Mouse (Mus musculus): Measurements from ENCODE around the gene Tmprss3. TPM values are rescaled to one million over a fixed set of nuclear protein-coding genes. Genes with fewer than 3 reads are reported as not detected.

The Tmprss3 gene
- polyA plus RNA-seq, 1 experiment, result 0.19 TPM

DNA sequence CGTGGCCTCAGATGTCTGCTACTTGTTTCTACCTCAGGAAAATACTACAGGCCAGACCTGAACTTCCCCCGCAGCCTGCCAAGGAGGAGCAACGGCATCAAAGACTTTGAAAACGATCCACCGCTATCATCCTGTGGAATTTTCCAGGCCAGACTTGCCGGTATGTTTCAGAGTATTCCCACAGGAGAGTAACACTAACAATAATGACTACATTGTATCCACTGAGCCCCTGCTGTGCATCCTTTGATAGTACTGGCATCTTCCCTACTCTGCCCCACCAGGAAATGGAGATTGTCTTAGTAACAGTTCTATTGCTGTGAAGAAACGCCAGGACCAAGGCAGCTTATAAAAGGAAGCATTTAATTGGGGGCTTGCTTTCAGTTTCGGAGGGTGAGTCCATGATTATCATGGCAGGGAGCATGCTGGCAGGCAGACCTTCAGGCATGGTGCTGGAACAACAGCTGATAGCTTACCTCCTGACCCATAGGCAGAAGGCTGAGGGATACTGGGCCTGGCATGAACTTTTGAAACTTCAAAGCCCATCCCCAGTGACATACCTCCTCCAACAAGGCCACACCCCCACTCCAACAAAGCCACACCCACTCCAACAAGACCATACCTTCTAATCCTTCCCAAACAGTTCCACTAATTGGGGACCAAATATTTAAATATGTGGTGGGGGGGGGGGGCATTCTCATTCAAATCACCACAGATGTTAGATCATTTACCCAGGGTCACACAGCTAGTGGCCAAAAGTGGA, 33.7 kb upstream of the Tmprss3 start:
- H3K4me3 ChIP-seq (ENCODE audit: extremely low read depth, insufficient read depth, insufficient read length), result no peak overlapping the region
- H3K4me1 ChIP-seq (ENCODE audit: control insufficient read depth, insufficient read depth, insufficient read length), result no peaks in the 10 kb centered on the region
- peaks cover 3% of the 10 kb centered on the region; the same call in 1 of the 2 replicates for H3K36me3 ChIP-seq (ENCODE audit: control insufficient read depth, insufficient read depth, low read length)
- TF ChIP-seq CTCF (IDR thresholded peaks at IDR 0.05; ENCODE audit: extremely low read depth, insufficient read depth, insufficient read length, insufficient replicate concordance) (no peak), POLR2A (IDR thresholded peaks at IDR 0.05; ENCODE audit: low read depth, low read length) (no peak)
- 90% methylated on average over 8 of the region's 8 CpGs for WGBS
- no peak overlapping the region for H3K27ac ChIP-seq (ENCODE audit: insufficient read depth, low read length)
- no peaks in the 10 kb centered on the region for H3K27me3 ChIP-seq (ENCODE audit: control insufficient read depth, insufficient read depth, low read length)
- no peak for DNase-seq (ENCODE audit: low read depth in 1 of 2, low spot score in 2 of 2)

DNA sequence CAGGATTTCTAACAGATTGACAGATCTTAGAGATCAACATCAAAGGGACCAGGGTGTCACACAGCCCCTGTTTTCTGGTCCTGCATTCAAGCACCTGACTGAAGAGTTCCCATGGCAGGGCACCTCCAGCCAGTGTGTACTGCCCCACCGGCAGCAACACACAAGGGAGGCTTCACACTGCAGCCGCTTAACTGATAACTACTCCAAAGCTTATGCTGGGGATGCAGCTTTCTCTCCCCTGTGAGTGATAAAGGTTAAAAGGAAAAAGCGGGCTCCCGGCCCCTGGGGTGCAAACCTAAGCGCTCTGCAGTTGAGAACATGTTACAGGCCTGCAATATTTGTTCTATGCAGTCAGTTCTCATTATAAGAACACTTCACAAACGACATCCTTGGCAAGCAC, 33.0 kb upstream of the Tmprss3 start:
- DNase-seq (ENCODE audit: low read depth in 1 of 2, low spot score in 2 of 2), result no peak
- H3K4me3 ChIP-seq (ENCODE audit: extremely low read depth, insufficient read depth, insufficient read length), result no peak overlapping the region
- no peak overlapping the region for H3K27ac ChIP-seq (ENCODE audit: insufficient read depth, low read length)
- WGBS, result 89% methylated on average over 6 of the region's 6 CpGs
- TF ChIP-seq POLR2A (IDR thresholded peaks at IDR 0.05; ENCODE audit: low read depth, low read length), result no peak
- TF ChIP-seq CTCF (IDR thresholded peaks at IDR 0.05; ENCODE audit: extremely low read depth, insufficient read depth, insufficient read length, insufficient replicate concordance), result no peak
- peaks cover 3% of the 10 kb centered on the region; the same call in 1 of the 2 replicates for H3K4me1 ChIP-seq (ENCODE audit: control insufficient read depth, insufficient read depth, insufficient read length)
- H3K36me3 ChIP-seq (ENCODE audit: control insufficient read depth, insufficient read depth, low read length), result peaks cover 3% of the 10 kb centered on the region; the same call in 1 of the 2 replicates
- H3K27me3 ChIP-seq (ENCODE audit: control insufficient read depth, insufficient read depth, low read length), result no peaks in the 10 kb centered on the region

DNA sequence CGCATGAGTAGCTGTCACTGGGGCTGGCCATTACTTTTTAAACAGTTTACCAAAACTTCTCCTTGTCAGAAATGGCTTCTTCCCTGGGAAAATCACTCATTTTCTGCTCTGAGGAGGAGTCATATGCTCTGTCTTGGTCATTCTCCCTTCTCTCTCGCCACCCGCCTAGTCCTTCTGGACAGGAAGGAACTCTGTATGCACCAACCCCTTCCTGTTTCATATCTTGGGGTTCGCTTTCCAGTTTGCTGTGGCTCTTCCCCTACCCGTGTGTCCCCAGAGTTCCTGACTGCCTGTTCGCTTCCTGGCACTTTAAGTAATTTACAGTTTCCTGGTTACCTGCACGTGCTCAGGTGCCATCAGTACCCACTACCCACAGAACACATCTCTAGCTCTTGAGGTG, 28.2 kb upstream of the Tmprss3 start:
- TF ChIP-seq CTCF (IDR thresholded peaks at IDR 0.05; ENCODE audit: extremely low read depth, insufficient read depth, insufficient read length, insufficient replicate concordance) (no peak), POLR2A (IDR thresholded peaks at IDR 0.05; ENCODE audit: low read depth, low read length) (no peak)
- Histone ChIP-seq H3K4me1 (ENCODE audit: control insufficient read depth, insufficient read depth, insufficient read length) (peaks cover 42% of the 10 kb centered on the region; the same call in 1 of the 2 replicates), H3K36me3 (ENCODE audit: control insufficient read depth, insufficient read depth, low read length) (no peaks in the 10 kb centered on the region), H3K4me3 (ENCODE audit: extremely low read depth, insufficient read depth, insufficient read length) (no peak overlapping the region), H3K27ac (ENCODE audit: insufficient read depth, low read length) (no peak overlapping the region), H3K27me3 (ENCODE audit: control insufficient read depth, insufficient read depth, low read length) (no peaks in the 10 kb centered on the region)
- WGBS, result 32% methylated on average over 7 of the region's 7 CpGs
- DNase-seq (ENCODE audit: low read depth in 1 of 2, low spot score in 2 of 2), result no peak

DNA sequence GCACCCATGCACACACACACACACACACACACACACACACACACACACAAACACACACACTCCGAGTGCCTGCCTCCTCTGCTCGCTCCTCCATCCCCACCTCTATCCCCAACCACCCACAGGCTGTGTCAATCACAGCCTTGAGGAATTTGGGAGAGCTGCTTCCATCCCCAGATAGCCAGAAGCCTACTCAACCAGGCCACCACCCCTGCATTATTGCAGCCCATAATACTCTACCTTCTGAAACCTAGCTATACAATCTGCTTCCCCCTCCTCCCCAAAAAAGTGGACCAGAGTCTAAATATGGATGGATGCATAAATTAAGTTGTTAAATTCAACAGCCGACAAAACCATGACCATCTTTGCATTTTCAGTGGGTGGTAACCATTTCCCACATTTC, 27.6 kb upstream of the Tmprss3 start:
- 42% methylated on average over 3 of the region's 3 CpGs for WGBS
- Histone ChIP-seq H3K4me3 (ENCODE audit: extremely low read depth, insufficient read depth, insufficient read length) (no peak overlapping the region), H3K36me3 (ENCODE audit: control insufficient read depth, insufficient read depth, low read length) (no peaks in the 10 kb centered on the region), H3K27me3 (ENCODE audit: control insufficient read depth, insufficient read depth, low read length) (no peaks in the 10 kb centered on the region), H3K4me1 (ENCODE audit: control insufficient read depth, insufficient read depth, insufficient read length) (peaks cover 42% of the 10 kb centered on the region; the same call in 1 of the 2 replicates), H3K27ac (ENCODE audit: insufficient read depth, low read length) (no peak overlapping the region)
- TF ChIP-seq CTCF (IDR thresholded peaks at IDR 0.05; ENCODE audit: extremely low read depth, insufficient read depth, insufficient read length, insufficient replicate concordance) (no peak), POLR2A (IDR thresholded peaks at IDR 0.05; ENCODE audit: low read depth, low read length) (no peak)
- no peak for DNase-seq (ENCODE audit: low read depth in 1 of 2, low spot score in 2 of 2)

DNA sequence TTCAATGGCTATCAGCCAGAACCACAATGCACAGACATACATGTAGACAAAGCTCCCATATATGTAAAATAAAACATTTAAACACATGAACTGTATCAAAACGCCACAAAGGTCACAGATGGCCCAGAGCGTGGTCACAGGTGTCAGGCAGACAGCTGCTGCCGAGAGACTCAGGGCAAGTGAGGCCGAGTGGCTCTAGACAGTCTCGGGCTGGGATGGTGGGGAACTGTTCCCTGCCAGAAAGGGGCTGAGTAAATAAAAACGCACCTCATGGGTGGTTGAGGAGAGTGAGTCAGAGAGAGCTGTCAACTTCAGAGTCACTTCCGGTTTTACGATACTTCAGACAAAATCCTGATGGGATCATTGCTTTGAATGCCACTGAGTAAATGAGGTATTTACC, 25.8 kb upstream of the Tmprss3 start:
- H3K27ac ChIP-seq (ENCODE audit: insufficient read depth, low read length), result peak overlapping the region; percentile 31; the same call in 1 of the 2 replicates
- H3K36me3 ChIP-seq (ENCODE audit: control insufficient read depth, insufficient read depth, low read length), result no peaks in the 10 kb centered on the region
- peaks cover 42% of the 10 kb centered on the region; the same call in 1 of the 2 replicates for H3K4me1 ChIP-seq (ENCODE audit: control insufficient read depth, insufficient read depth, insufficient read length)
- 18% methylated on average over 8 of the region's 8 CpGs for WGBS
- no peak overlapping the region for H3K4me3 ChIP-seq (ENCODE audit: extremely low read depth, insufficient read depth, insufficient read length)
- TF ChIP-seq CTCF (IDR thresholded peaks at IDR 0.05; ENCODE audit: extremely low read depth, insufficient read depth, insufficient read length, insufficient replicate concordance), result no peak
- no peak for TF ChIP-seq POLR2A (IDR thresholded peaks at IDR 0.05; ENCODE audit: low read depth, low read length)
- DNase-seq (ENCODE audit: low read depth in 1 of 2, low spot score in 2 of 2), result no peak
- H3K27me3 ChIP-seq (ENCODE audit: control insufficient read depth, insufficient read depth, low read length), result no peaks in the 10 kb centered on the region

DNA sequence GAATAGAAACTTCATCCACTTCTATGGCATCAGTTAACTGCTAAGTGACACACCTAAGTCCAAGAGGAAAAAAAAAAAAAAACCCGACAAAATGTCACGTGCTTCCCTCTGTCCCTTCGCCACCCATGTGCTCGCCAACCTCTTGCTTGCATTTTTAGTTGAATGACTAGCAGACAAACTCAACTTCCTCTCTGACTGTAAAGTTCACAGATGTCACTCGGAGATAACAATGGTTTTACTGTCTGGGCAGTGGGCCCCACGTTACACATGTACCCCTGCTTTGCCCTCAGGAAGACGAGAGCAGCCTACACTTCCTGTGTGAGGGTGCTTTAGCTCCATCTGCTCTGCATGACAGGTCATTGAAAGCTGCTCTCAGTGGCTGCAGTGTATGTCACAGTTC, 25.1 kb upstream of the Tmprss3 start:
- no peak for TF ChIP-seq CTCF (IDR thresholded peaks at IDR 0.05; ENCODE audit: extremely low read depth, insufficient read depth, insufficient read length, insufficient replicate concordance)
- no peak for TF ChIP-seq POLR2A (IDR thresholded peaks at IDR 0.05; ENCODE audit: low read depth, low read length)
- DNase-seq (ENCODE audit: low read depth in 1 of 2, low spot score in 2 of 2), result peak; percentile 38 to 40
- 3% methylated on average over 7 of the region's 7 CpGs for whole genome bisulfite sequencing
- Histone ChIP-seq H3K27ac (ENCODE audit: insufficient read depth, low read length) (peak overlapping the region; percentile 42), H3K36me3 (ENCODE audit: control insufficient read depth, insufficient read depth, low read length) (no peaks in the 10 kb centered on the region), H3K4me1 (ENCODE audit: control insufficient read depth, insufficient read depth, insufficient read length) (peaks cover 42% of the 10 kb centered on the region; the same call in 1 of the 2 replicates), H3K4me3 (ENCODE audit: extremely low read depth, insufficient read depth, insufficient read length) (no peak overlapping the region), H3K27me3 (ENCODE audit: control insufficient read depth, insufficient read depth, low read length) (no peaks in the 10 kb centered on the region)

DNA sequence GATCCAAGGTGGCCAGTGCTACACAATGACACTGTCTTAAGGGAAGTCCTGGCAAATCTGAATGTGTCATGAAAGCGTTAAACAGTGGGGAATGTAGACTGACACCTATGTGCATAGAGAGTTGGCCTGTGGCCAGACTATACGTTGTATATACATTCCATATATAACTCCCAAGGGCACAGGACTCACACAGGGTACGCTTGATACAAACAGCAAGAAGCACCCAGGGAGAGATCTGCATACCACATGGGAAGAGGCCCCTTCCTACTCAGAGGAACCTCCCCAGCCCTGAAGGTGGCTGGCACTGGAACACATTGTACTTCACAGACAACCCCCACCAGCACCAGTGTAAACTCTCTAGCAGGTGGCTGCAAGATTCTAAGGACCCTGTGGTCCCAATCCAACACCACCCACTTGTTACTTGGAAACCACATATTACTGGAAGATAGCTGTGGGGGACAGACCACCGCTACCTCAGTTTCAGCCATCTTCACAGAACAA, 24.1 kb upstream of the Tmprss3 start:
- DNase-seq (ENCODE audit: low read depth in 1 of 2, low spot score in 2 of 2), result no peak
- H3K4me3 ChIP-seq (ENCODE audit: extremely low read depth, insufficient read depth, insufficient read length), result no peak overlapping the region
- H3K36me3 ChIP-seq (ENCODE audit: control insufficient read depth, insufficient read depth, low read length), result no peaks in the 10 kb centered on the region
- no peaks in the 10 kb centered on the region for H3K27me3 ChIP-seq (ENCODE audit: control insufficient read depth, insufficient read depth, low read length)
- WGBS, result 43% methylated on average over 4 of the region's 4 CpGs
- peaks cover 42% of the 10 kb centered on the region; the same call in 1 of the 2 replicates for H3K4me1 ChIP-seq (ENCODE audit: control insufficient read depth, insufficient read depth, insufficient read length)
- H3K27ac ChIP-seq (ENCODE audit: insufficient read depth, low read length), result peak overlapping the region; percentile 42
- TF ChIP-seq POLR2A (IDR thresholded peaks at IDR 0.05; ENCODE audit: low read depth, low read length) (no peak), CTCF (IDR thresholded peaks at IDR 0.05; ENCODE audit: extremely low read depth, insufficient read depth, insufficient read length, insufficient replicate concordance) (no peak)

Data from spleen, adult 2 months (tissue).